Mouse (Mus musculus) limb, embryonic 13.5 days (tissue): ENCODE data around the gene Slc39a11. TPM values are rescaled to one million over a fixed set of nuclear protein-coding genes. Genes with fewer than 3 reads are reported as not detected.

Experiments used
- polyA plus RNA-seq: library from polyadenylated mRNA; unstranded; fragments of >200 nt; fragmentation: Nextera tagmentation; extraction: Ambion mirVana; gene quantifications from 2 replicates; pipeline ENCODE4 v1.2.1, GENCODE M21; 2015

Slc39a11 gene
- polyA plus RNA-seq, 1 experiment from 2014 or later = 26.4 TPM

Other genes with a start within 250 kb of the Slc39a11 start
- 1.1 and 1.5 TPM in 2 replicates for gene Sstr2, start 30.7 kb downstream of the Slc39a11 start, polyA plus RNA-seq
- gene Cog1, start 910 bp downstream of the Slc39a11 start, polyA plus RNA-seq = 25.4 and 27.7 TPM in 2 replicates
- gene Fam104a, start 34.1 kb upstream of the Slc39a11 start, polyA plus RNA-seq = 48.0 and 50.1 TPM in 2 replicates
- 22.7 and 23.7 TPM in 2 replicates for gene D11Wsu47e, start 34.3 kb upstream of the Slc39a11 start, polyA plus RNA-seq
- 0.37 and 0.70 TPM in 2 replicates for gene Cpsf4l, start 59.9 kb upstream of the Slc39a11 start, polyA plus RNA-seq
- 96.6 and 102 TPM in 2 replicates for gene Cdc42ep4, start 101.8 kb upstream of the Slc39a11 start, polyA plus RNA-seq